Mouse (Mus musculus) hindlimb bud, embryonic 11.5 days (tissue): ENCODE data around the gene Herc1.
"Not testable (repeated sequence)": the region's sequence is repeated elsewhere in the genome, so short reads cannot be mapped to it uniquely, and the experiment has no call there.

Source experiments
- DNase-seq: peaks from one replicate; pipeline ENCODE4 v3.0.0-alpha.2; 2012; ENCODE audit warnings: low read depth, low spot score; ENCODE audit errors: extremely low spot score

Herc1 gene

DNA sequence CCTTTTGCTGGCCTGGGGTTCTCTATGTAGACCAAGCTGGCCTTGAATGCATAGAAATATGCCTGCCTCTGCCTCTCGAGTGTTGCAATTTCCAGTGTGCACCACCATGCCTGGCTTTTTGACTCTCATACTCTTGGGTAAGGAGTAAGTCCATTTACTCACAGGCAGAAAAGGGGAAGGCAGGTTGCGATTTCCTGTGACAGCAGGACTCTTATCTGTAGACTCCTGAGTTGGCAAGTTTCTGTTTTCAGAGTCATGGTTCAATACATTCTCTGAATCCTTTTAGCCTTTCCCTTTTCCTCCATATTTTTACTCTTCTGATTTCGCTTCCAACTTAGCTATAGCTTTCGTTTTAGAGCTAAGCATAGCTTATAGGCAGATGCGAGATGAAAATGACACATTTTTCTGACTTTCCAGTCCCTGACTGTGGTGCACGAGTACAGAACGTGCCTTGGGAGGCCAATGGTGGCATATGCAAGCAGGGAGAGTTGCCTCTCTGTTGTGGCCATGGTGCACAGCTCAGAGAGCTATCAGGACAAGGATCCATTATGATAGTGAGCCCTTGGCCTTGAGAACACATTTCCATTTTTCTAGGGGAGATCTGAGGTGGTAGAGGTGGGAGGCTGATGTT is 2.7 kb upstream of the Herc1 start:
- DNase-seq: no peak

DNA sequence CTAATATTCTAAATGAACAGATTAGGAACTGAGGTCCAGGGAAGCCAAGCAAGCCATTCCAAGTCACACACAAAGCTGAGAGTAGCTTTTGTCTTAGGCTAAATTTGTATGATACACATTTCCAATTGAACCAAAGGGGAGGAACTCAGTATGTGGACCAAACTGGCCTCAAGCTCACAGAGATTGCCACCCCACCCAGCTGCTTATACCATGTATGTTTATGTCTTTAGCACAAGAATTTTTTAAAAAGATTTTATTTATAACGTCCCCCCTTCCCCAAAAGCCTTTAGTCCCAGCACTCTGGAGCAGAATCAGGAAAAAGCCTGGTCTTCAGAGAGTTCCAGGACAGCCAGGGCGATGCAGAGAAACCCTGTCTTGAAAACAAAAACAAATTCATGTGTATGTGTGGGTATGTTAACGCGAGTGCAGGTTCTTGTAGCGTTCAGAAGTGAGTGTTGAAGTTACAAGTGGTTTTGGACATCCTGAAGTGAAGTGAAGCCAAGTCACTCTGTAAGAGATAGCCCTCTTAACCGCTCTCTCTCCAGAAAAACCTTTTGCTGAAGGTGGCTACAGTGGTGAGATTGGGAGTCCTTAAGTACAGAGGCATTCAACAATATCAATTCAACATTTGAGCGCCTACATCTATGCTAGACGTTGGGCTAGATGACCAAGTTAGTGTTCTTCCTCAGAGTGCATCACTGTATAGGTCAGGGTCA is 948 bp upstream of the Herc1 start:
- DNase-seq: no peak

DNA sequence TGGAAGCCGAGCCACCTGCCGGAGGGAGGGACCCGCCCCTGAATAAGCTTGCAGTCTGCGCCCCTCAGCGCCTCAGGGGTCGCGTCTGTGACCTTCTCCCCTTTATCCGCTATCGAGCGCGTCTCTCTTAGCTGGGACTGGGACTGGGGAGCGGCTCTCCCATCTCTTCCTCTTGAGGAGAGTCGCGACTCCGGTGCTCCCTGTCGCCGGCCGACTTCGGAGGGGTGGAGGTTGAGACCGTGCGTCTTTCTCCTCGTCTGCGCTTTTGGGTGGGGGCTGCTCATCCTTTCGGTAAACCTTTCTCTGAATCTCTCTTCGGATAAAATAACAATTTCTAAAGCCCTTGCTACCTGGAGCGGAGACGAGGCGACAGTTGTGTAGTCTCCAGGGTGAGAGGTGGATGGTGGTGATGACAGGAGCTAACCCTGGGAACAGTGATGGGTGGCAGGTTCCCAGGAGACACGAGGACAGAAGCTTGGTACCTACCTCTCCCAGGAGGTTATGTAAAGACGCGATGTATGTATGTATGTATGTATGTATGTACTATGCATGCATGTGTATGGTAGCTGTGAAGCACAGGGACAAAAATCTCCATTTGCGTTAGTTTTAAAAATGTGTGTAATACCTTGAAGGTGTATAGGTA is 659 bp downstream of the Herc1 start:
- no peak for DNase-seq

DNA sequence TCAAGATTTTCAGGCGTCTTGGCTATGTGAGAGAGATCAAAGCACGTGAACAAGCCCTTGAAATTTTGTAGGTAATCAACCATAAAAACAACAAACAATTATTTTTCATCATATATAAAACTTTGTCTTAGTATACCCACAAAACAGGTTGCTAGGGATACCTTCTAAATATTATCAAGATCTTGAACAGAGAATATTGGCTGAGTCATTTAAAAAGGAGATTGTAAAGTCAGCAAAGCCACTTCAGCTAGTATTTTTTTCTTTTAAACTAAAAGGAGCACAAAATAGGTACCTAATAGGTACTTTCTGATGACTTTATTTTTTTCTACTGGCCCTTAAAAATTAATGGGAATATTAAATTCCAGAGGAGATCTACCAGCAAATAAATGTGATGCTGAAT is 2.5 kb downstream of the Herc1 start:
- DNase-seq: no peak

DNA sequence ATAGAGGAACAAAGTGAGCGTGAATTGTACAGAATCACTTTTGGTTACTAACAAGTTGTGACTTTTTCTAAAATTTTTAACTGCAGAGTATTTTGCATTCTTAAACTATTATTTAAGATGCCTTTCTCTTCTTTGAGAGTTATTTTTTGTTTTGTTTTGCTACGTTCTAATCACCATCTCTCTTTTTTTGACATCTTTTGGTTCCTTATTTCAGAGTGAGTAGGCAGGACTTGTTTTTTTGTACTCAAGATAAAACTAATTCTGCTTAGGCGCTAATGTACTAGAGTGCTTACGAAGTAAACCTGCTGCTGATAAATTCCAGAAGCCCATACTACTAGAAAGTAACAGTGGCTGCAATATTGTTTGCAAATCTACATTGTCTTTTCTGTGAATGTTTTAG is 8.9 kb downstream of the Herc1 start:
- DNase-seq: no peak

DNA sequence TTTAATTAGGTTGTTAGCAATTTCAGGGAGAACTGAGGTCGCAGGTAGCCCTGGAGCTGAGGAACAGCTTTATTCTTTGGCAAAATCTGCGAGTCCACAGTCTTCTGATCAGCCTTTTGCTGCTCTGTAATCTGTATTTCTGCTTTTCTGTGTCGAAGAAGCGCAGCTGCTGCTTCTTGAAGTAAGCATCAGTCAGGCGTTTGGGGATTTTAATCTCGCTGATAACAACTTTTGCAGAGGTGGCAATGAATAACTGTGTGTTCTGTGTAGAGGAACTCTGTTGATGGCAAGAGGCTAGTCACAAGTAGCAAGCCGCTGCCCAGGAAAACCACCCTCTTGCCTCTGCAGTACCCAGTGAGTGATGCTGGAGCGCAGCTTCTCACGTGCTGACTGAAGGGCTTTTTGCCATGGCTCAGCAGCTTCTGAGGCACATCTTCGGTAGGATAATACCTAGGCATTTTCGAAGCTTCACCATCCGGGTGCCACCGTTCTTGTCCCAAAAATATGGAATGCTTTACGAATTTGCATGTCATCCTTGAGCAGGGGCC is 10.0 kb downstream of the Herc1 start:
- DNase-seq: no peak

DNA sequence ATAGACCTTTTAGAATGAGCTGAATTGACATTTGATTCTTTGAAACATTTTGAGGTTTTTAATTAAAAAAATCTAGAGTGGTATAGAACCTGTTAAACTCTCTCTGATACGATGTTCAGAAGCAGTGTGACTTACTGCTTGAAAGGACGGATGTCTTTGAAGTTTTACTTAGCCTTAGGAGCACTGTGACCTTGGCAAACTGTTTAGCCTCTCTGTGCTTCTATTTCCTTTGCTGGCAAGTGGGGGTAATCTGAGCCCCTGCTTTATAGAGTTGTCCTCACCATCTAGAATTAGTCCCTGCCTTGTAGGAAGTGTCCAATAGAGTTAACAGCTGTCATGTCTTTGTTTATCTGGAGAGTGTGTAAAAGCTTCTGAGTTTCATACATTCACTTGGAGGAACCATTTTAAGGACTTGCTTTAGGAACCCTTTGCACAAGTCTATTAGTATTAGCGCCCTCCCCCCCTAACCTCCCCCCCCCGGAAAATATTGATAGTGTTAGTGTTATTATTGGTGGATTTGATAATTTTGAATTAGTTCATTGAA is 18.7 kb downstream of the Herc1 start:
- DNase-seq: no peak

DNA sequence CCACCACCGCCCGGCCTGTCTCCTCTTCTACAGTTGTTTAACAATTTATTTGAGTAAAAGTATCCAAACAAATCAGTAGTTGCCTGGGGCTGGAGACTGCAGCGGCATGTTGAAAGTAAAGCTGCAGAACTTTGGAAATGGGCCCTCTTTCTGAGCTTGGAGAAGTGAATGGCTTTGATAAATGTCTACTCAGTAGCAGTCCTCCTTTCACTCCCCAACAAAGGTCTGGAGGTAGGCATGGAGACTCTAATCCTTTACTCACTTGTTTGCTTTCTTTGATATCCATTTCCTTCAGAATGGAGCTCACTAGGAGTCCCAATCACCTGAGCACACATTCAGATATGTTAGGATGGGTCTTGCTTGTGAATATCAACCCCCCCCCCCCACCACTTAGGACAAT is 20.1 kb downstream of the Herc1 start:
- DNase-seq: no peak

DNA sequence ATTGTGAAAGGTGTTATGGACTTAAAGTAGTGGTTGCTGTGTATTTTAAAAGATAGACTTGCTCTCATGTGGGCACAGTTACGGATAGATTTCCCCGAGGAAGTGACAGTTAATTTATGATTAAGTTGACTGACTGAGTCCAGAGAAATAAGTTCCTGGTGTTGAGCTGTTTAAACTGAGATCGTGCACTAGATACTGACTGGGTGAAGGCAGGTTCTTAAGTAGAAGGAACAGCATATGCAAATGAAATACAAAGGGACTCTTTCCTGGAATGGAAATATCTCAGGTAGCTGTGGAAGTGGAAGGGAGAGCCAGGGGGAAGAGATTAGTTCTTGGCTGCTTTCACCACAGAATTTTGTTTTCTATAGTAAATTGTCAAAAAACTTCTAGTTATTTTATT is 20.6 kb downstream of the Herc1 start:
- no peak for DNase-seq

DNA sequence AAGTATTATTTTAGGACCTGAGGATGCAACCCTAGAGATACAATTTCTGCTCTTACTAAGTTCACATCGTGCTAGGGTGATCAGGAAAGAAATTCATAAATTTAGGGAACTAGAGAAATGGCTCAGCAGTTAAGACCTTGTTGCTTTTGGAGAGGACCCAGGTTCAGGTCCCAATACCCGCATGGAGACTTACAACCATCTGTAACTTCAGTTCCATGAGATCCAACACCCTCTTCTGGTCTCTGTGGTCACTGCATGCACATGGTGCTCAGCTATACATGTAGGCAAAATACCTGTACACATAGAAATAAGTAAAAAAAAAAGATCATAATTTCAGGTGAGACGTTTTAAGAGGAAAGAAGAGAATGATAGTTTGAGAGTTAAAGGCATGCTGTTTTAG is 23.2 kb downstream of the Herc1 start:
- no peak for DNase-seq

DNA sequence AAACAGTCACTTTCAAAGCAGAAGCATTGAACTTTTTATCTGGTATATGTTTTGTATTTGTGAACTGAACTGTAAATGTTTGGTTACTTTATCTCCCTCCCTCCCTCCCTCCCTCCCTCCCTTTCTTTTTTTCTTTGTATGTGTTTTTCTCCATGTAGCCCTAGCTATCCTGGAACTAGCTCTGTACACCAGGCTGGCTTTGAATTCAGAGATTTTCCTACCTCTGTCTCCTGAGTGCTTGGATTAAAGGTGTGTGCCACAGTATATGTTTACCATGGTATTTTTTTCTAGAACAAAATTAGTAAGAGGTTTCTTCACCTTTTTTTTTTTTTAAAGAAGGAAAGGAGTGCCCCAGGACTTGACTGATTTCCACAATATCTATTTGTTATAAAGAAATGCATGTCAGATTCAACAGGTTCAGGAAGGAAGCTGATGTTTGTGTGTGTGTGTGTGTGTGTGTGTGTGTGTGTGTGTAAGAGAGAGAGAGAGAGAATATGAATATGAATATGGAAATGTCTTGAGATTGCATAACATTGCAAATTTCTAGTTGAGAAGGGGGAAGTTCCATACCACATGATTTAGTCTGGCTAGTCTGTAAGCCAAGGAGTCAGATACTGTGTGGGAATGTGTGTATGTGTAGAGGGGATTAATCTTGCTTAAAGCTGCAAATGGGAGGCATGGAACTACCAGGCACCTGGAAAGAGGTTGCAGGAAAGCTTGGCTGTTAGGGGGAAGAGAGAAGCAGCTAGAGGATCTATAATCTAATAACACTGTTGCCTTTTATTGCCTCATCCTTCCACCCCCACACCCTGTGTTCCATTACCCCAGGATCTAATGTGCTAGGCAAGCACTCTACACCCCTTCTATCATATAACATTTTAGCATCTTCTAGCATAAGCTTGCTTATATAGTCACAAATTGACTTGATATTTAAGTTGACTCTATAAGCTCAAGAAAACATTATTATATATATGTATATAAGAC is 24.5 kb downstream of the Herc1 start:
- no peak for DNase-seq

DNA sequence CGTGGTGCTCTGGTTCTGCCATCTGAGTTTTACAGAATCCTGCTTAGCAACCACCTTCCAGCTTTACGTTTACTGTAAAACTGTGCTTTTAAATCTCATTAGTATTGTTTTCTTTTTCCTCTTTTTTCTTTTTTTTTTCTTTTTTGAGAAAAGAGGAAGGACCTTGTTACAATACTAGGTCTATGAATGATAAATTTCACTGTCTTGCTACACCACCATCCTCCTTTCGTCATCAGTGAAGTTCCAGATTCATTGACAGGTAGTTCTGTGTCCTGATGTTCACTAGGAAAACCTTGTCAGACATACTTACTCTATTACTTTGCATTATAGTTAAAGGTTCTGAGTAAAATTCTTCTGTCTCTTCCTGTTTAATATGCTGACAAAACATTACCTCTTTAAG is 33.2 kb downstream of the Herc1 start:
- DNase-seq: no peak

DNA sequence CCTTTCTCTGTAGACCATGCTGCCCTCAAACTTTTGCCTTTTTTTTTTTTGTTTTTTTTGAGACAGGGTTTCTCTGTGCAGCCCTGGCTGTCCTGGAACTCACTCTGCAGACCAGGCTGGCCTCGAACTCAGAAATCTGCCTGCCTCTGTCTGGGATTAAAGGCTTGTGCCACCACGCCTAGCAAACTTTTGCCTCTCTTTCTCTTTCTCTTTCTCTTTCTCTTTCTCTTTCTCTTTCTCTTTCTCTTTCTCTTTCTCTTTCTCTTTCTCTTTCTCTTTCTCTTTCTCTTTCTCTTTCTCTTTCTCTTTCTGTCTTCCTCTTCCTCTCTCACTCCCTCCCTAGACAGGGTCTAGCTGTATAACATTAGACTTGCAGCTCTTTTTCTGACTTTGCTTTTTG is 40.1 kb downstream of the Herc1 start:
- DNase-seq: not testable (repeated sequence)

DNA sequence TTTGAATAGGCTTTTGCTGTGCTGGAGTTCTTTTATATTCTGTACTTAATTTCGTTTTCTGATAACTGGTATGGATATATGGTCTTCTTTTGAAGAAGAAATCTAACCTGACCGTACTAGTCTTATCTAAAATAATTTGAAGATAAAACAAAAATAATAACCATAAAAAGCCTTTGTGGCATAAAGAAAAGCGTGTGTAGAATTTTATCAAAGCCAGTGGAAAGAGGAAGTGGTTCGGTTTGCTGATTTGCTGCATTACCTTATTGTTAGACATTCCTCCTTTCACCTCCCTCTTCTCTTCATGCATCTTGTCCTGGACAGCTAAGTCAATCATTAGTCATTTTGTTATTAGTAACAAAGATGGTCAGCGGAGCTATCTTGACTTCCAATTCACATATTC is 43.1 kb downstream of the Herc1 start:
- no peak for DNase-seq

DNA sequence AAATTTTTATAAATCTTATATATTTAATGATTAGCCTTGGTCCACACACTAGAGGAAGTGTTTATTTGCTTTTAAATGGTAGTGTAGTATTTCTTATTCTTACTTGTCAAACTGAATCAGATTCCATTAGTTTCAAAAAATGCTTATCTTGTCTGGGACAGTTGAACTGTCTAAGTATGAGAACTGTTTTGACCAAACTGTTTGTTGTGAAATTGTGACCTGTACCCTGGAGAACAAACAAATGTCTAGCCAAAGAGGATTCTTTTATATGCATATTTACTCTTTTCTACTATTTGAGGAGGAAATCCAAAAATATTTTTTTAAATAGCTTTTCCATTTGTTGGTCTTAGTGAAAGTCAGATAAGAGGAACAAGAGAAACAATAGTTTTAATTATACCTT is 73.2 kb downstream of the Herc1 start:
- DNase-seq: no peak

DNA sequence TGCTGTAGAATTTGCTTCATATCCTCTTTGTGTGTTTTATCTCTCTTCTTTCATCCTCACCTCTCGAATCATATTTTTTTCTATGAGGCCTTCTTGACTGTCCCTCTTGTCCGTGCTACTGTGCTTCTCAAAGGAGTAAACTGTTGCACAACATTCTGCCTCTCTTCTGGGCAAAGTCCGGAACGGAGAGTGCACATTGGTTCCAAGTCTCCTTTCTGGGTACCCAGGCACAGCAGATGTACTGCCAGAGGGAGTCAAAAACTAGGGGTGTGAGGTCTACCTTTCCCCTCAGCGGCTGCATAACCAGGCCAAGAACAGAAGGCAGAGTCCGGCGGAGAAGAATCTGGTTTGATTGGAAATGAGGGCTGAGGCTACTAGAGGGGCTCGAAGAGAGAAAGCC is 89.8 kb downstream of the Herc1 start:
- no peak for DNase-seq

DNA sequence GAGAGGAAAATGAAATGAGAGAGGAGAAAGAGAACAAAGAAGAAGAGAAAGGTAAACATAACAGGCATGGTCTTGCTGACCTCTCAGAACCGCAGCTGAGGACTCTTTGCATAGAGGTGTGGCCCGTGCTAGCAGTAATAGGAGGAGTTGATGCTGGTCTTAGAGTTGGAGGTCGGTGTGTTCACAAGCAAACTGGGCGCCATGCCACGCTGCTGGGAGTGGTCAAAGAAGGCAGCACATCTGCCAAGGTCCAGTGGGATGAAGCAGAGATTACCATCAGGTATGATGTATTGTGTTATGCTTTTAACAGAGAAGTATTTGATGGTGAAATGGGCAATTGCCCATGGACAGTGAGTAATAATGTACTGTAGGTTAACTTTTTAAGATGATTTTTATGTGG is 98.0 kb downstream of the Herc1 start:
- no peak for DNase-seq

DNA sequence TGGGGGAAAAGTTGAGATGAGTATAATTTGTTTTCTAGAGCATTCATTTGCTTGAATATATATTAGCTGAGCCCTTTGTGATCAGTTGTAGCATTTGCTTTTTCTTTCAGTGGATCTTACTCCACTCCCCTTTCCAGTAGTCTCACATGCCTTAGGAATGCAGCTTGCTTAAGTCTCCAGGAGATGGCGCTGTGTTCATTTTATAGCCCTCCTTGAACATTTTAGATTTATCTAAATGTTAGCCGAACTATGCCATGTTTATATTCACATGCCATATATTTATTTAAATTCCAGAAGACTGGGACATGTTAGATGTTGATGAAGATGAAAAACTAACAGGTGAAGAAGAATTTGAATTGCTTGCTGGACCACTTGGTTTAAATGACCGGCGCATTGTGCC is 114.8 kb downstream of the Herc1 start:
- peak; percentile 28 for DNase-seq

DNA sequence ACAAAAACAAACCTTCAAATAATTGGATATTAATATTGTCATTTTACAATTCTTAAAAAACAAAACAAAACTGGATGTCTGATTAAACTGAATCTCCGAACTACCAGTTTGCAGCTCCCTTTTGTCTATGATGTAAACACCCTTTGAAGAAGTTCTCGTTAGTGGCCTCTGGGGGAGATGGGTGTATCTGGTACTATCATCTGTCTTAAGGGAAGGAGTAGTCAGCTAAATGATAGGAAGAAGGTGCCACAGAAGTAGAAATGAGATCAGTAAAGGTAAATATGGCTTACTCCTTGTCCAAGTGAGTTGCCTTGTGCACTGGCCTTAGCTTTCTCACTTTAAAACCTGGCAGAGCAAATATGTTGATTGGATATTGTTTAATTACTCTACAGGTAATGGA is 127.5 kb downstream of the Herc1 start:
- no peak for DNase-seq

DNA sequence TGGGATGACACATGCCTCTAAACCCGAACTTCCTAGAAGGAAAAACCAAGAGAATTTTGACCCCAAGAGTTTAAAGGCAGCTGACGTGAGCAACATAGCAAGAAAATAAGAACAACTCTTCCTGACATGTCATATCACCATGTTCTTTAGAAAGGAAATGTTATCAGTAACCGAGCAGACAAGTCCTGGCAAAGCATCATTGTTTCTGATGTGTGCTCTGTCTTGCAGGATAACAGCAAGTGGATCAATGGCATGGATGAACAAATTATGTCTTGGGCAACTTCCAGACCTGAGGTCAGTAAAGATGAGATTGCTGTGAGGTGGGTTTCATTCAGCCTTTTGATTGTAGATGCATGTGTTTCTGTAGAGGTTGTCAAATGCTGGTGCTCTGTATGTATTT is 133.2 kb downstream of the Herc1 start:
- DNase-seq: no peak

DNA sequence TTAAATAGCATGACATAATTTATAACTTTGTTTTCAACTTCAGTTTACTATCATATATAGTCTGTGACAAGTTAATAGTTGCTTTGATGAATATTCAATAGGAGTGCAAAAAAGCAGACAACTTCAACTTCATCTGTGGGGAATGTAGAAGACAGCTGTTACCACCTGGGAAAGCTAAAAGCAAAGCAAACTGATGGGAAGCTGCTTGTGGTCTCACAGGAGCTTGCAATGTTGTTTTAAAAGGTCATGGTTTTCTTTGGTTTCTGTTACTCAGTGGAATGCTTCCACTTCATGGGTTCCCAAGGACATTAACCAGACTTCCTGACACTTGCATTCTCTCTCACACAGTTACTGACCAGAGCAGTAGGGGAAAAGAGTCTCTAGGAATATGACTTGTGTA is 138.5 kb downstream of the Herc1 start:
- no peak for DNase-seq
